Mouse (Mus musculus) neural tube, embryonic 15.5 days (tissue): ENCODE results near the gene Gm21256. TPM values are rescaled to one million over a fixed set of nuclear protein-coding genes. Genes with fewer than 3 reads are reported as not detected.
"Not testable (repeated sequence)": the region's sequence is repeated elsewhere in the genome, so short reads cannot be mapped to it uniquely, and the experiment has no call there.

Experiments
- ATAC-seq: fragments of 200-750 bp; cut with Nextera tagmentation; 2 replicates; pipeline ENCODE4 v1.8.0; 2017; ENCODE audit warnings: mild to moderate bottlenecking, moderate TSS enrichment, moderate library complexity; ENCODE audit not compliant: low FRiP score
- H3K27ac ChIP-seq: fragments of 300-500 bp; sonication (generic); replicated peaks from 2 replicates; pipeline ENCODE4 v1.5.1; 2015; ENCODE audit warnings: mild to moderate bottlenecking, inconsistent platforms
- H3K27me3 ChIP-seq: fragments of 300-500 bp; sonication (generic); replicated peaks from 2 replicates; pipeline ENCODE4 v1.6.1; 2015; ENCODE audit warnings: inconsistent platforms
- H3K36me3 ChIP-seq: fragments of 300-500 bp; sonication (generic); 2 replicates; pipeline ENCODE4 v1.6.1; 2015; ENCODE audit warnings: inconsistent platforms
- H3K4me1 ChIP-seq: fragments of 300-500 bp; sonication (generic); 2 replicates; pipeline ENCODE4 v1.6.1; 2015; ENCODE audit warnings: inconsistent platforms
- H3K4me2 ChIP-seq: fragments of 300-500 bp; sonication (generic); 2 replicates; pipeline ENCODE4 v1.6.1; 2015; ENCODE audit warnings: inconsistent platforms, mild to moderate bottlenecking, moderate library complexity
- H3K4me3 ChIP-seq: fragments of 300-500 bp; sonication (generic); replicated peaks from 2 replicates; pipeline ENCODE4 v1.5.1; 2015; ENCODE audit warnings: mild to moderate bottlenecking, inconsistent platforms
- H3K9ac ChIP-seq: fragments of 300-500 bp; sonication (generic); replicated peaks from 2 replicates; pipeline ENCODE4 v1.6.1; 2015; ENCODE audit warnings: mild to moderate bottlenecking, inconsistent platforms
- H3K9me3 ChIP-seq: fragments of 300-500 bp; sonication (generic); replicated peaks from 2 replicates; pipeline ENCODE4 v1.6.1; 2016; ENCODE audit warnings: inconsistent platforms
- whole genome bisulfite sequencing: fragments of 180-500 bp; shearing (Covaris S2); methylation state at CpG from one replicate; pipeline ENCODE4 v1.1.7; 2015; ENCODE audit warnings: mixed read lengths; 5-methylcytosine and 5-hydroxymethylcytosine counted together
- polyA plus RNA-seq: library from polyadenylated mRNA; unstranded; fragments of >200 nt; fragmentation: Nextera tagmentation; extraction: Ambion mirVana; gene quantifications from 2 replicates; pipeline ENCODE4 v1.2.1, GENCODE M21; 2015

Gm21256 gene
- polyA plus RNA-seq, result not detected in 2 replicates

DNA sequence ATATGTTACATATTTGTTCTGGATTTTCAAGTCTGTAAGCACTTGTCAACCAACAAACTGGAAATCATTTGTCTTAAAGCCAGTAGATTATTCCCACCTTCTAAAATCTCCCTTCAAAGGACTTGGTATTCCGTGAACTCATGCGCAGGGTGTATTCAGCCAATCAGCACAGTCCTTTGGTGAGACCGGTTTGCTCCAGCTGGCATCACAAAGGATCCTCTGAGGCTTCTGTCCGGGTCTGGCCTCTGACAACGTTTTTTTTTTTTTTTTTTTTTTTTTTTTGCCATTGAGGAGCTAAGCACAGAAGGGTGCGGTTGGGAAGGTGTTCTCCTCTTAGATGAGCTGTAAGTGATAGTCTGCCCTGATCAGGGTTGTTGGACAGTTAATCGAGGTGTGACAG lies at the start of gene Gm21256:
TSS of gene Gm21256 (plus strand) at position 301 of the 400 bp plus-strand sequence.
- H3K9me3 ChIP-seq, ATAC-seq, H3K4me2 ChIP-seq, H3K9ac ChIP-seq, H3K4me3 ChIP-seq, H3K36me3 ChIP-seq, H3K27ac ChIP-seq, H3K27me3 ChIP-seq, H3K4me1 ChIP-seq: not testable (repeated sequence)
- no CpG with 5 or more reads among the region's 7 CpGs for WGBS

Other genes with a start within 250 kb of the Gm21256 start
- not detected in 2 replicates for gene Gm21170, start 240.1 kb downstream of the Gm21256 start, polyA plus RNA-seq